Mouse (Mus musculus) CH12.LX (cell line): Measurements from ENCODE around the gene Atp6v1g3. TPM values are rescaled to one million over a fixed set of nuclear protein-coding genes. Genes with fewer than 3 reads are reported as not detected.

Source experiments
- DNase-seq: peaks from one replicate; pipeline ENCODE4 v3.0.0-alpha.2; 2013; ENCODE audit errors: extremely low read depth
- H3K27ac ChIP-seq: 2 replicates; pipeline ENCODE4 v1.5.1; 2012; ENCODE audit warnings: low read depth, mild to moderate bottlenecking, control low read depth, moderate library complexity; ENCODE audit not compliant: insufficient read depth
- H3K27me3 ChIP-seq: replicated peaks from 2 replicates; pipeline ENCODE3; 2012; ENCODE audit warnings: inconsistent platforms
- H3K36me3 ChIP-seq, 2 experiments: replicated peaks in 1 of 2; 2 replicates each; pipeline versions ENCODE3 to v1.6.1; 2012; ENCODE audit warnings: inconsistent platforms in 1 of 2, low read length in 1 of 2, mild to moderate bottlenecking in 1 of 2, mixed read lengths in 1 of 2, moderate library complexity in 1 of 2; ENCODE audit not compliant: control insufficient read depth in 1 of 2, insufficient read depth in 1 of 2
- H3K4me1 ChIP-seq, 2 experiments: 2 replicates each; pipeline ENCODE4 v1.6.1; 2012; ENCODE audit warnings: inconsistent platforms in 1 of 2, moderate library complexity in 1 of 2; ENCODE audit not compliant: insufficient read depth in 2 of 2, control insufficient read depth in 1 of 2
- H3K4me2 ChIP-seq: 2 replicates; pipeline ENCODE4 v1.6.1; 2012; ENCODE audit warnings: low read depth, mild to moderate bottlenecking, control low read depth; ENCODE audit not compliant: poor library complexity, insufficient read depth, severe bottlenecking
- H3K4me3 ChIP-seq, 3 experiments: fragments of 150-350 bp in 1 of 3; sonication (generic) in 1 of 3; replicated peaks in 1 of 3; 2 replicates each; pipeline versions ENCODE3 to v1.5.1; 2011 to 2012; ENCODE audit warnings: low read depth in 2 of 3, low read length in 2 of 3, mild to moderate bottlenecking in 2 of 3, moderate library complexity in 2 of 3, control low read depth in 1 of 3, improper control_type of control experiment in 1 of 3, inconsistent platforms in 1 of 3, mixed read lengths in 1 of 3; ENCODE audit not compliant: poor library complexity in 1 of 3
- H3K79me2 ChIP-seq: replicated peaks from 2 replicates; pipeline ENCODE4 v1.6.1; 2012; ENCODE audit warnings: mild to moderate bottlenecking, moderate library complexity; ENCODE audit not compliant: control insufficient read depth, poor library complexity, insufficient read depth, severe bottlenecking; ENCODE audit errors: extremely low read depth
- H3K9ac ChIP-seq: 2 replicates; pipeline ENCODE4 v1.6.1; 2012; ENCODE audit warnings: low read depth, mild to moderate bottlenecking, control low read depth, moderate library complexity; ENCODE audit not compliant: insufficient read depth
- H3K9me3 ChIP-seq: replicated peaks from 2 replicates; pipeline ENCODE3; 2012; ENCODE audit warnings: low read length, inconsistent platforms, mixed read lengths
- BHLHE40 ChIP-seq: IDR thresholded peaks from 2 replicates; pipeline ENCODE4 v1.6.1; 2011; ENCODE audit warnings: mild to moderate bottlenecking, low read depth, low read length, improper control_type of control experiment
- CHD1 ChIP-seq: IDR thresholded peaks from 2 replicates; pipeline ENCODE4 v1.6.1; 2012; ENCODE audit warnings: low read depth, low read length, improper control_type of control experiment, inconsistent platforms
- E2F4 ChIP-seq: IDR thresholded peaks from 2 replicates; pipeline ENCODE4 v1.6.1; 2011; ENCODE audit warnings: low read depth, low read length, improper control_type of control experiment; ENCODE audit not compliant: insufficient replicate concordance
- ELF1 ChIP-seq: IDR thresholded peaks from 2 replicates; pipeline ENCODE4 v1.6.1; 2014; ENCODE audit warnings: low read depth, mild to moderate bottlenecking, inconsistent platforms, low read length, improper control_type of control experiment
- MAFK ChIP-seq: IDR thresholded peaks from 2 replicates; pipeline ENCODE4 v1.6.1; 2011; ENCODE audit warnings: low read length, improper control_type of control experiment; ENCODE audit not compliant: insufficient replicate concordance
- MAX ChIP-seq: IDR thresholded peaks from 2 replicates; pipeline ENCODE4 v1.6.1; 2011; ENCODE audit warnings: low read length, improper control_type of control experiment
- MAZ ChIP-seq: IDR thresholded peaks from 2 replicates; pipeline ENCODE4 v1.6.1; 2012; ENCODE audit warnings: low read depth, mild to moderate bottlenecking, inconsistent platforms, low read length, improper control_type of control experiment, moderate library complexity
- MXI1 ChIP-seq: IDR thresholded peaks from 2 replicates; pipeline ENCODE4 v1.6.1; 2011; ENCODE audit warnings: mild to moderate bottlenecking, low read depth, low read length, improper control_type of control experiment
- MYC ChIP-seq: IDR thresholded peaks from 2 replicates; pipeline ENCODE4 v1.6.1; 2011; ENCODE audit warnings: low read depth, mild to moderate bottlenecking, improper control_type of control experiment, low read length
- NRF1 ChIP-seq: IDR thresholded peaks from 2 replicates; pipeline ENCODE4 v1.6.1; 2014; ENCODE audit warnings: low read depth, mild to moderate bottlenecking, inconsistent platforms, low read length, improper control_type of control experiment, moderate library complexity
- PAX5 ChIP-seq: IDR thresholded peaks from 2 replicates; pipeline ENCODE4 v1.6.1; 2012; ENCODE audit warnings: low read length, inconsistent platforms, mixed read lengths
- POLR2AphosphoS2 ChIP-seq: IDR thresholded peaks from 2 replicates; pipeline ENCODE4 v1.6.1; 2011; ENCODE audit warnings: low read depth, low read length, improper control_type of control experiment
- SIN3A ChIP-seq: IDR thresholded peaks from 2 replicates; pipeline ENCODE4 v1.6.1; 2012; ENCODE audit warnings: low read length, improper control_type of control experiment, inconsistent platforms
- SMC3 ChIP-seq: IDR thresholded peaks from 2 replicates; pipeline ENCODE4 v1.6.1; 2011; ENCODE audit warnings: low read depth, low read length, improper control_type of control experiment
- TBP ChIP-seq: conservative IDR thresholded peaks from 2 replicates; pipeline ENCODE4 v1.6.1; 2011; ENCODE audit warnings: low read depth, low read length, improper control_type of control experiment
- TCF12 ChIP-seq: IDR thresholded peaks from 2 replicates; pipeline ENCODE4 v1.6.1; 2014; ENCODE audit warnings: low read depth, mild to moderate bottlenecking, inconsistent platforms, low read length, improper control_type of control experiment
- UBTF ChIP-seq: IDR thresholded peaks from 2 replicates; pipeline ENCODE4 v1.6.1; 2012; ENCODE audit warnings: low read depth, mild to moderate bottlenecking, inconsistent platforms, low read length, improper control_type of control experiment, moderate library complexity
- USF2 ChIP-seq: conservative IDR thresholded peaks from 2 replicates; pipeline ENCODE4 v1.6.1; 2011; ENCODE audit warnings: low read depth, low read length, improper control_type of control experiment
- dilution Hi-C: fragments of 300-500 bp; cut with MboI; formaldehyde crosslinking; loops from 2 replicates; pipeline ENCODE4 v1.14.3; 2020; ENCODE audit warnings: low sequenced_read_pairs; ENCODE audit not compliant: extremely low pct_unique_long_range_greater_than_20kb, extremely low pct_ligation_motif_present
- in situ Hi-C: fragments of 300-500 bp; cut with MboI; formaldehyde crosslinking; loops from 3 replicates; pipeline ENCODE4 v1.14.3; 2019; ENCODE audit warnings: low sequenced_read_pairs, low pct_ligation_motif_present, low pct_unique_long_range_greater_than_20kb, mixed read lengths
- polyA plus RNA-seq: library from polyadenylated mRNA; unstranded; fragments of >175 nt; gene quantifications from 2 replicates; pipeline ENCODE4 v1.2.1, GENCODE M21; 2012; ENCODE audit warnings: low read depth; ENCODE audit not compliant: insufficient read length
- total RNA-seq, 2 experiments: library from RNA; depleted of rRNA; stranded (reverse); fragments of 300-350 nt in 1 of 2; fragments of >200 nt in 1 of 2; gene quantifications; 2 replicates each; pipeline ENCODE4 v1.2.3; 2012 to 2014

Atp6v1g3 gene
- total and polyA plus RNA-seq, 3 experiments = not detected

DNA sequence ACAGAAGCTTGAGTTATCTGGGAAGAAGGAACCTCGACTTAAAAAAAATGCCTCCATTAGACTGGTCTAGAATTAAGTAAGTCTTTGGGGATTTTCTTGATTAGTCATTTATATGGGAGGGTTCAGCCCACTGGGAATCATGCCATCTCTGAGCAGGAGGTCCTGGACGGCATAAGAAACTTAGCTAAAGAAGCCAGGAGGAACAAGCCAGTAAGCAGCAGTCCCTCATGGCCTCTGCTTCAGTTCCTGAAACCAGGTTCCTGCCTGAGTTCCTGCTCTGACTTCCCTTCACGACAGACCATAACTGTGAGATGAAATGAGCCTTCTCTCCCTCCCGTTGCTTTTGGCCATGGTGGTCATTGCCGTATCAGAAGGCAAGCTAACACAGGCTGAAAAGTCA, 29.6 kb upstream of the Atp6v1g3 start:
- dilution Hi-C loops (no loop called here), in situ Hi-C loops (no loop called here)
- Histone ChIP-seq H3K4me2 (no peak overlapping the region), H3K9ac (no peak overlapping the region), H3K27me3 (no peaks in the 10 kb centered on the region), H3K27ac (no peak overlapping the region), H3K4me1 (peaks cover 0 to 10% of the 10 kb centered on the region in 2 experiments; a peak in 2 of 4 replicates), H3K4me3 (no peak overlapping the region), H3K9me3 (peaks cover 2% of the 10 kb centered on the region), H3K36me3 (no peaks in the 10 kb centered on the region)
- DNase-seq = no peak
- TF ChIP-seq CHD1 (no peak), E2F4 (no peak), UBTF (no peak), MYC (no peak), MAX (no peak)
- TF ChIP-seq, all 38 proteins: peak for 0
- H3K79me2 ChIP-seq = no peaks in the 10 kb centered on the region

DNA sequence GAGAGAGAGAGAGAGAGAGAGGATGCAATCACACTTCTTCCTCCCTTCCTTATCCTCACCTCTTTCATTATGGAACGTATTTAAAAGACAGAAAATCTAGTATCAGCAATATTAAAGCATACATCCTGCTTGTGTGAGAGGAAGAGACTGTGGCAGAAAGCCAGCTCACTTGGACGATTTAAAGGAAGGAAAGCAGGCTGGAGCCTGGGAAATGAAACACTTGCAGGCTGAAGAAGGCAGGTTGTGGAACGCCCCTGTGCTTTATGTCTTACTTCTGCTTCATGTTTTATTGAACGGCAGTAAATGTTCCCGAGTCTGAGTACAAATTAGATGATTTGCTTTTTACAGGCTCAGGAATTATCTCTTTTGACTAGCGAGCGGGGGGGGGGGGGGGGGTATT, 29.1 kb upstream of the Atp6v1g3 start:
- dilution Hi-C loops = no loop called here
- Histone ChIP-seq H3K27ac (no peak overlapping the region), H3K4me2 (no peak overlapping the region), H3K27me3 (no peaks in the 10 kb centered on the region), H3K9me3 (peaks cover 3% of the 10 kb centered on the region), H3K4me1 (peaks cover 0 to 12% of the 10 kb centered on the region in 2 experiments; a peak in 2 of 4 replicates), H3K79me2 (no peaks in the 10 kb centered on the region), H3K9ac (no peak overlapping the region), H3K36me3 (no peaks in the 10 kb centered on the region), H3K4me3 (no peak overlapping the region)
- TF ChIP-seq MXI1 (no peak), UBTF (no peak), TCF12 (no peak), PAX5 (no peak), MYC (no peak), MAFK (no peak), SIN3A (no peak), MAZ (no peak), SMC3 (no peak), E2F4 (no peak), MAX (no peak), BHLHE40 (no peak), USF2 (no peak), TBP (no peak), NRF1 (no peak), POLR2AphosphoS2 (no peak), ELF1 (no peak)
- no peak for DNase-seq
- in situ Hi-C loops = no loop called here
